Mouse (Mus musculus): ENCODE results near the gene Pltp. TPM values are rescaled to one million over a fixed set of nuclear protein-coding genes. Genes with fewer than 3 reads are reported as not detected.

Gene Pltp
- total and polyA plus RNA-seq, 3 experiments: 0.85 to 5.5 (median 0.94) TPM

- TF ChIP-seq BHLHE40 (IDR thresholded peaks at IDR 0.05; ENCODE audit: low read depth, low read length): no peak
Measured at GRCm38 (mm10) chr2:164871602-164872303, 14.2 kb upstream of the Pltp start (continued).

GRCm38 (mm10) chr2:164868491-164868890 is 11.0 kb upstream of the Pltp start:
- Histone ChIP-seq H3K9me3 (replicated peaks; ENCODE audit: low read length) (peaks cover 32% of the 10 kb centered on the region), H3K4me2 (ENCODE audit: insufficient read depth, low read depth, poor library complexity, severe bottlenecking) (no peak overlapping the region), H3K4me3 (replicated peaks in 1 of 3; ENCODE audit: low read depth in 2 of 3, low read length in 2 of 3, poor library complexity in 1 of 3) (no peak overlapping the region), H3K79me2 (replicated peaks; ENCODE audit: control insufficient read depth, extremely low read depth, insufficient read depth, poor library complexity, severe bottlenecking) (no peaks in the 10 kb centered on the region), H3K4me1 (ENCODE audit: control insufficient read depth in 1 of 2, insufficient read depth in 2 of 2) (0 out of 4 replicates have a peak, but pooled peaks cover 0 to 7% of the 10 kb centered on the region in 2 experiments), H3K9ac (ENCODE audit: insufficient read depth, low read depth) (no peak overlapping the region), H3K27me3 (replicated peaks) (no peaks in the 10 kb centered on the region), H3K36me3 (replicated peaks in 1 of 2; ENCODE audit: control insufficient read depth in 1 of 2, insufficient read depth in 1 of 2, low read length in 1 of 2) (no peaks in the 10 kb centered on the region), H3K27ac (ENCODE audit: insufficient read depth, low read depth) (no peak overlapping the region)
- dilution Hi-C loops (cut with MboI; ENCODE audit: extremely low pct_ligation_motif_present, extremely low pct_unique_long_range_greater_than_20kb, low sequenced_read_pairs): no loop called here
- DNase-seq (ENCODE audit: extremely low read depth): peak; percentile 75
- TF ChIP-seq ZKSCAN1 (IDR thresholded peaks at IDR 0.05; ENCODE audit: borderline replicate concordance, low read depth, low read length): no peak
- peak; percentile 66 for TF ChIP-seq IRF4 (IDR thresholded peaks at IDR 0.05; ENCODE audit: low read depth, low read length)
- peak; percentile 64 for TF ChIP-seq EP300 (IDR thresholded peaks at IDR 0.05; ENCODE audit: low read length)
- no peak for TF ChIP-seq E2F4 (IDR thresholded peaks at IDR 0.05; ENCODE audit: insufficient replicate concordance, low read depth, low read length)
- in situ Hi-C loops (cut with MboI; ENCODE audit: low pct_ligation_motif_present, low pct_unique_long_range_greater_than_20kb, low sequenced_read_pairs): no loop called here

- in situ Hi-C loops (cut with MboI; ENCODE audit: low pct_ligation_motif_present, low pct_unique_long_range_greater_than_20kb, low sequenced_read_pairs): no loop called here
- dilution Hi-C loops (cut with MboI; ENCODE audit: extremely low pct_ligation_motif_present, extremely low pct_unique_long_range_greater_than_20kb, low sequenced_read_pairs): no loop called here
- no peaks in the 10 kb centered on the region for H3K79me2 ChIP-seq (replicated peaks; ENCODE audit: control insufficient read depth, extremely low read depth, insufficient read depth, poor library complexity, severe bottlenecking)
- H3K9me3 ChIP-seq (replicated peaks; ENCODE audit: low read length): peaks cover 32% of the 10 kb centered on the region
- peaks cover 0 to 16% of the 10 kb centered on the region in 2 experiments; a peak in 3 of 4 replicates for H3K4me1 ChIP-seq (ENCODE audit: control insufficient read depth in 1 of 2, insufficient read depth in 2 of 2)
- no peak overlapping the region for H3K27ac ChIP-seq (ENCODE audit: insufficient read depth, low read depth)
- H3K9ac ChIP-seq (ENCODE audit: insufficient read depth, low read depth): no peak overlapping the region
- no peak for DNase-seq (ENCODE audit: extremely low read depth)
- TF ChIP-seq CTCF (conservative IDR thresholded peaks at IDR 0.05 in 1 of 2, IDR thresholded peaks at IDR 0.05 in 1 of 2; ENCODE audit: low read depth in 2 of 2, low read length in 2 of 2) (peak; percentile 28 to 30; a peak in 2 of 4 replicates), CHD2 (IDR thresholded peaks at IDR 0.05; ENCODE audit: low read length) (no peak)
- no peaks in the 10 kb centered on the region for H3K27me3 ChIP-seq (replicated peaks)
- no peak overlapping the region for H3K4me3 ChIP-seq (replicated peaks in 1 of 3; ENCODE audit: low read depth in 2 of 3, low read length in 2 of 3, poor library complexity in 1 of 3)
- H3K4me2 ChIP-seq (ENCODE audit: insufficient read depth, low read depth, poor library complexity, severe bottlenecking): no peak overlapping the region
- no peaks in the 10 kb centered on the region for H3K36me3 ChIP-seq (replicated peaks in 1 of 2; ENCODE audit: control insufficient read depth in 1 of 2, insufficient read depth in 1 of 2, low read length in 1 of 2)
Measured at GRCm38 (mm10) chr2:164867566-164867965, 10.1 kb upstream of the Pltp start.

GRCm38 (mm10) chr2:164866741-164867551 is 9.4 kb upstream of the Pltp start:
- peaks cover 0 to 22% of the 10 kb centered on the region in 2 experiments; a peak in 3 of 4 replicates for H3K4me1 ChIP-seq (ENCODE audit: control insufficient read depth in 1 of 2, insufficient read depth in 2 of 2)
- TF ChIP-seq USF1 (IDR thresholded peaks at IDR 0.05; ENCODE audit: low read depth, low read length) (no peak), ZKSCAN1 (IDR thresholded peaks at IDR 0.05; ENCODE audit: borderline replicate concordance, low read depth, low read length) (no peak), ZNF384 (IDR thresholded peaks at IDR 0.05; ENCODE audit: low read depth, low read length) (no peak), TCF12 (IDR thresholded peaks at IDR 0.05; ENCODE audit: low read depth, low read length) (no peak), JUN (IDR thresholded peaks at IDR 0.05; ENCODE audit: insufficient read depth, low read depth, low read length) (no peak), SIN3A (IDR thresholded peaks at IDR 0.05; ENCODE audit: low read length) (no peak)
- no peaks in the 10 kb centered on the region for H3K27me3 ChIP-seq (replicated peaks)
- peaks cover 32% of the 10 kb centered on the region for H3K9me3 ChIP-seq (replicated peaks; ENCODE audit: low read length)
- H3K36me3 ChIP-seq (replicated peaks in 1 of 2; ENCODE audit: control insufficient read depth in 1 of 2, insufficient read depth in 1 of 2, low read length in 1 of 2): no peaks in the 10 kb centered on the region
- no peak overlapping the region for H3K27ac ChIP-seq (ENCODE audit: insufficient read depth, low read depth)
- DNase-seq (ENCODE audit: extremely low read depth): no peak
- H3K4me3 ChIP-seq (replicated peaks in 1 of 3; ENCODE audit: low read depth in 2 of 3, low read length in 2 of 3, poor library complexity in 1 of 3): no peak overlapping the region
- dilution Hi-C loops (cut with MboI; ENCODE audit: extremely low pct_ligation_motif_present, extremely low pct_unique_long_range_greater_than_20kb, low sequenced_read_pairs) (no loop called here), in situ Hi-C loops (cut with MboI; ENCODE audit: low pct_ligation_motif_present, low pct_unique_long_range_greater_than_20kb, low sequenced_read_pairs) (no loop called here)
- H3K79me2 ChIP-seq (replicated peaks; ENCODE audit: control insufficient read depth, extremely low read depth, insufficient read depth, poor library complexity, severe bottlenecking): no peaks in the 10 kb centered on the region
- H3K4me2 ChIP-seq (ENCODE audit: insufficient read depth, low read depth, poor library complexity, severe bottlenecking): no peak overlapping the region
- H3K9ac ChIP-seq (ENCODE audit: insufficient read depth, low read depth): no peak overlapping the region
